Mouse (Mus musculus) forelimb bud, embryonic 11.5 days (tissue): ENCODE data around the gene Fam98c.
"Not testable (repeated sequence)": the region's sequence is repeated elsewhere in the genome, so short reads cannot be mapped to it uniquely, and the experiment has no call there.

Experiments
- DNase-seq: peaks from one replicate; pipeline ENCODE4 v3.0.0-alpha.2; 2012; ENCODE audit warnings: low read depth, low spot score

Fam98c gene

DNA sequence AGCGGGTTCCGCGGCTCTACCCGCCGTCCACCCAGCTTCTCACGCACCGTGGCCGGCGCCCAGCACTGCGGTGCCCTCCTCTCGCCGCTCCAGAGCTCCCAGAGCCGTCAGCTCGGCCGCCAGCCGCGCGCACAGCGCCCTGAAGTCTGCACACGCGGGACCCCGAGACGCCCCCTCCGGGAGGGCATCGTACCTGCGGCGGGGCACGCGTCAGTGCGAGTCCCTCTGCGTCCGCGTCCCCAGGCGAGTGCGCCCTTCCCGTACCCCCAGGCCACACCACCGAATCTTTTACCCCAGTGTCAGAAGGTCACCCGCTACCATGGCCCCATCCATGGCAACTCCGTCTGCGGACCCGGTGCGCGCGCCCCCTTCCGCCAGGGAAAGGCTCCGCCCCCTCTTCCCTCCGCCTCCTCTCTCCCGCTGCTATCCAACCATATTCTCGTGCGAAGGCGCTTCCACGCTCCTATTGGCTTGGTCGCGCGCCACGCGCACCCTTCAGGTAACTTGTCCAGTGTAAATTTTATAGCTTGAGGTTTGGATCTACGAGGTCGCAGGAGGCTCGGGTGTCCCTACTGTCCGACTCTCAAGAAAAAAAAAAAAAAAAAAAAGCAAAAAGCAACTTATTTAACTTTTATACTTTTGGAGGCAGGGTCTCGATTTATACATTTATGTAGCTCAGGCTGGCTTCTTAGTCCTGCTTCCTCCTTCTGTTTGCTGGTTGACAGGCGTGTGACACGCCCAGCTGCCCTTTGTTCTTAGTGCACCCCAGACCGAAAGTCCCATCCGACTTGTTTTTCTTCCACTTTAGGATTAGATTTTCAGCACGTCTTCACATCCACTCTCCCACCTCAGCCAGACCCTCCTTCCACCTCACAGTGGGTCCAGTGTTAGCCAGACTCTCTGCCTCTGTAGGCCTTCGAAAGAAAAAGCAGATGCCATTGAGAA, at the start of gene Fam98c:
Fam98c (minus strand) TSS at position 397 of the 945 bp plus-strand sequence.
- DNase-seq, result peak; percentile 85

DNA sequence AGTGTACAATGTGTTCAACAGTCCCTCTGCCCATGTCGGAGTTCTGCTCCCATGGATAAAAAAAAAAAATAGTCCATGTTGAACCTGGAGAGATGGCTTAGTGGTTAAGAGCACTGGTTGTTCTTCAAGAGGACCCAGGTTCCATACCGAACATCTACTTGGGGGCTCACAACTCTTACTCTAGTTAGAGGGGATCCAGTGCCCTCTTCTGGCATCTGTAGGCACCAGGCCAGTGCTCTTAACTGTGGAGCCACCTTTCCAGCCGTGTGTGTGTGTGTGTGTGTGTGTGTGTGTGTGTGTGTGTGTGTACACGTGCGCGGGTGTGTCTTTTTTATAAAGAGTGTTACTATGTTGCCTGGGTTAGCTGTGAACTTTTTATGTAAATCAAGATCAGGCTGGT, 46.5 kb upstream of the Fam98c start:
- DNase-seq, result no peak

DNA sequence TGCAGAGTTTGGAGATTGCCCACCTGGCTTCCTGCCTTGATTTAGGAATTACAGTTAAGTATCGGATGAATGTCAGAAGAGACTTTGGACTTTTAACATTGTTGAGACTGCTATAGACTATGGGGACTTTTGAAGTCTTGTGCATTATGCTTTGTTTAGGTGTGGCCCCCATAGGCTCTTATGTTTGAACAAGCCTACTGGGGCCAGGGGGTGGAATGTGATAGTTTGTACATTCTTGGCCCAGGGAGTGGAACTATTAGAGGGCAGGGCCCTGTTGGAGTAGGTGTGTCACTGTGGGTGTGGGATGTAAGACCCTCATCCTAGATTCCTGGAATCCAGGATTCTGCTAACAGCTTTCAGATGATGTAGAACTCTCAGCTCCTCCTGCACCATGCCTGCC, 38.2 kb upstream of the Fam98c start:
- not testable (repeated sequence) for DNase-seq

DNA sequence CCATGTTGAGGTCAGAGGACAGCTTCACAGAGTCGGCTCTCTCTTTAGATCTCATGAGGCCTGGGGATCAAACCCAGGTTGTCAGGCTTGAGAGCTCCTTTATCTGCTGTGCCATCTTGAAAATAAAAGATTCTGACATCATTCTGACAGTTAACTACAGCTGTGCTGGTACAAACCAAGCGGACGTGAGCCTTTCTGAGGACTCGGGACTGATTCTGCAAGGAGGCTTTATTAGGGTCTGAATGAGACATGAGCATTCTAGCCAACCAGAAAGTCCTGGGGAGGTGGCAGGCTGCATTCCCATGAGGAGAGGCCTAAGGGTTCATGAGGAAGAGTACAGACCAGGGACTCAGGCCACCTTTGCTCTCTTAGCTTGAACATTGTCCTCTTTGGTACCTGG, 25.3 kb upstream of the Fam98c start:
- DNase-seq, result not testable (repeated sequence)

DNA sequence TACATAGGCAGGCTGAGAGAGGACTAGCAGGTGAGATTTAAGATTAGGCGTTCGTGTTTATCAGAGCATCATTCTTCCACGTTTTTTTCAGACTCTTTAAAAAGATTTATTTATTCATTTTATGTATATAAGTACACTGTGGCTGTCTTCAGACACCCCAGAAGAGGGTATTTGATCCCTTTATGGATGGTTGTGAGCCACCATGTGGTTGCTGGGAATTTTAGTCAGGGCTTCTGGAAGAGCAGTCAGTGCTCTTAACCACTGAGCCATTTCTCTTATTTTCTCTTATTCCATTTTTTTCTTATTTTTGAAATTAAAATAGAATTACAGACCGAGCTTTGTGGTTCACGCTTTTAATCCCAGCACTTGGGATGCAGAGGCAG, 24.8 kb upstream of the Fam98c start:
- no peak for DNase-seq

DNA sequence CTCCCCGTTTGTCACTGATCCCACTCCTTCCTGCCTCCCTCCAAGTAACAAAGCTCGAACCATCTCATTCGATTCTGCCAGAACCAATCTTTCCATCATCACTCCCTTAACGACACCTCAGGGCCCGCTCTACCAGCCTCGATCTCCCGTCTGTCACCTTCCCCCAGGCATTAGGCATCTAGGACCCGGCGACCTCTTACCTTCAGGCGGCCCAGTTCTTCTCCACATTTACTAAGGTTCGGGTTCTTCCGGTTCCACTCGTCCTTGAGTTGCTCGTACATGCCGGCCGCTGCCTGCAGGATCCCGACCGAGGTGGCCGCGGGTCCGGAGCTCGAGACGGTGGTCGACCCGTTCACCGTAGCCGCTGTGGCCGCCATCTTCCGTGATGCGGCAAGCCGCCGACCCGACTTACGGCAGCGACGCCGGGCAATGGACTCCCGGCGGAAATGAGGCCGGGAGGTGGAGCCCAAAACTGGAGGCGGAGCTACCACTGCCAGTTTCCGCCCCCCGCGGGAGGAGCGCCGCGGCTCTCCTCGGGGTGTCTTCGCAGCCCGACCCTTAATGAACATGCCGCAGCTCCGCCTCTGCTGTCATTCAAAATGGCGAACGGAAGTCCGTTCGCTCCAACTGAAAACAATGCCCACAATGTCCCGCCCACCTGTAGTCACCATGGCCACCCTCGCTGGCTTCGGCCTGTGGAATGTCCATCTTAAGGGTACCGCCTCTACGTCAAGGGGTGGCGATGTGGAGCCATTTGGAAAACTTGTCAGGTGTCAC, 24.2 kb upstream of the Fam98c start, which contains the start of gene Psmd8:
Psmd8 (minus strand) TSS at position 625 of the 777 bp plus-strand sequence.
- peak; percentile 99 for DNase-seq

DNA sequence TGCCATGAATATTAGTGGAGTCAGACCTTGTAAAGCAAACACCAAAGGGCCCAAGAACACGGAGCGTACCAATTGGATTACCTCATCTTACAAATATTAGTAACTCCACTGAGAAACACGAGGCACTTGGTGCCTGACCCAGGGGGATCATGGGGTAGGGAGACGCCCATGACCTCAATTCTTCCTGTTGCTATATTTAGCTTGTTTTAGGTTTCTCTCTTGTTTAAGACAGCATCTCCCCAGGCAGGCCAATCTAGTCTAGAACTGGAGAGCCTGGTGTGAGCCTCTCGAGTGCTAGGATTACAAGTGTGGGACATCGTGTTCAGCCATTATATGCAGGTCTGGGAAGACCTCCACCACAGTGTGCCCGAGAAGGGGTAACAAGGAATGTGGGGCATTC, 23.3 kb upstream of the Fam98c start:
- no peak for DNase-seq

GRCm38 (mm10) chr7:29178106-29178505, 22.1 kb upstream of the Fam98c start:
- no peak for DNase-seq

DNA sequence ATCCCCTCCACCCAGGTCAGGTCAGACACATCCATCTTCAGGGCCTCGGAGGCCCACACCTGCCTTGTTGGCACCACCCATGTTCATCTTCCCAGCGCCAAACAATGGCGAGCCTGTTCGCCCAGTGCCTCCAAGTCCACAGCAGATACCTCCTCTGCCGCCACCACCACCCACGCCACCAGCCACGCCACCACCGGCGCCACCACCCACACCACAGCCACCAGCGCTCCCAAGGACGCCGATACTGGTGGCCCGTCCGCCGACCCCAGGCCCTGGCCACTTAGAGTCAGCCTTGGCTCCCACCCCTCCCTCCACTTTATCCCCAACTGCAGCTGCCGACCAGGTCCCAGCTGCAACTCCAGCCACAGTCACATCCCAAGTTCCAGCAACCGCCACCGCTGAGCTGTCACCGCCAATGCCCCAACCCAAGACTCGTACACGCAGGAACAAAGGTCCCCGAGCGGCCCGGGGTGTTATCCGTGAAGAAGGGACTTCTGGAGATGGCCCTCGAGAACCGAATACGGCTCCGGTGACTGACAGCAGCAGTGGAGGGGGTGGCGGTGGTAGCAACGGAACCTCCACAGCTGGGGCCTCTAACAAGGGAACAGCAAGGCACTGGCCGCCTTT, 16.5 kb upstream of the Fam98c start:
- DNase-seq, result no peak

- no peak for DNase-seq
Measured at GRCm38 (mm10) chr7:29171562-29172097, 15.6 kb upstream of the Fam98c start.

- no peak for DNase-seq
Measured at GRCm38 (mm10) chr7:29170755-29171561, 14.9 kb upstream of the Fam98c start.

GRCm38 (mm10) chr7:29170066-29170754, 14.2 kb upstream of the Fam98c start, which contains the start of the genes Ggn and Spred3:
Ggn (plus strand) TSS chr7:29170210.
Spred3 (minus strand) TSS chr7:29170411.
- DNase-seq, result peak; percentile 53

DNA sequence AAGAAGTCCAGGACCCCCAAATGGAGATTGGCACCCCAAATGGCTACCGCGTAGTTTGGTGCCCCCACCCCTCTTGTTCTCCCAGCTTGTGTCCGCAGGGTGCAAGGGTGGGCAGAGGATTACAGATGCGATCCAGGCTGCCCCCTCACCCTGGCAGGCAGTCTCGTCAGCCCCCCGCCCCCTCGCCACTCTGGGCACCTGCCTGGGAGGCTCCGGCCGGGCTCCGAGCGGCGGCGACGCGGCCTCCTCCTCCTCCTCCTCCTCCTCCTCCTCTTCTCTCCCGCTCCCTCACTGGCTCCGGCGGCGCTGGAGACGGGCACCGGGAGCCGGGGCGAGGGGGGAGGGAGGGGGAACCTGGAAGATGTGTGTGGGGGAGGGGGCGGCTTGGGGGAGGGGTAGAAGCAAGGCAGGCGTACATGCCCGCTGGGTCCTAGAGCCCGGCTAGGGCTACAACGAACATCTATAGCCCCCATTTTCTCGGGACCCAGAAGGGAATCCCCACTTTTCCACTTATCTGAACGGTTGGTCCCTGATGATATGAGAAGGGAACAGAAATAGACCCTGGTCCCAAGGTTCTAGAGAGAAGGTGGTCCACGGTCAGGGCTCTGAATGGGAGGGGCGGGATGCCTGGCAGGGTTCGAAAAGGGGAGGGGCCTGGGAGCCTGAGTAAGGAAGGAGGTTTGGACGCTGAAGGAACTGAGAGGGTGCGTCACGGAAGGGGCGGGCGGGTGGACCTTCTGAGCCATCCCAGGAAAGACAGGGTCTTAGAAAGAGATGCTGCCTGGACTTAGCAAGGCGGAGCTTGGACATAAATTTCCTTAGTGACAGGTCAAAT, 13.4 kb upstream of the Fam98c start:
- DNase-seq, result peak; percentile 79

GRCm38 (mm10) chr7:29168791-29169230, 12.8 kb upstream of the Fam98c start:
- no peak for DNase-seq

DNA sequence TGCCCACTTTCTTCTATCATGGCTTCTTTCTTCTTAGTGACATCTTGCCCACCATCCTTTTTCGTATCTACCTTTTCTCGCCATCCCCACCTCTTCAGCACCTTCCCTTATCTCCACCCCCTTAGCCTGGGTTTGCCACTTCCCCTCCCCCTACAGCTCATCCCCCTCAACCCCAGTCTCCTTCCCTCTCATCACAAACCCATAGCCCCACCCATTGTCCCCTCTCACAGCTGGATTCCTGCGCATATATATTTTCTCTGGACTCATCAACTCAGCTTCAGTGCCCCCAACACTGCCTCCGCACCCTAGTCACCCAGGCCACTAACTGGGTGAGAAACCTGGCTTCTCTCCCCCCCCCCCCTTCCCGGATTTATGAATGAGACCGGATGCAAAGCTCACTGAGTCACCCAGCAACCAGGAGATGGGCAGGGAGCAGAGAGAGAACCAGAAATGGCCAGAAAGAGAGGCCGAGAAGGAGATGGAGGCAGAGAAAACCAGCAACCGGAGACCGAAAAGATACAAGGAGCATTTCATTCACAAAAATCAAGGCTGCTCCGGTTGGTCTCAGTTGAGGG, 12.2 kb upstream of the Fam98c start:
- DNase-seq, result no peak

DNA sequence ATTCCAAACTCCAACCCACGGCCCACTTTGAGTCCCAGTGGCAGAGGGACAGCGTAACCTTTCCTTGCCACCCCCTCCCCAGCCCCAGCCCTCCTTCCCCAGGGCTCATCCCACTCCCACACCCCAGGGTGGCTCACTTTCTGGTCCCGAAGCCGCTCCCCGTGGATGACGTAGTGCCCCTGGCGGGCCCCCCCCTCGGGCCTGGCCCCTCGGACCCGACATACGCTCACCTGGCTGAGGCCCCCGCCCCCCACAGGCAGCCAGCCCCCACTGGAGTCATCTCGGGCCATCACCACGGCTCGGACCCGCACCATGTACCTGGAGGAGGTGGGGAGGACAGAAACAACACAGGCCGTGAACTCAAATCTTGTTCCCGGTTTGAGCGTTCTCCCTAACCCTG, 11.6 kb upstream of the Fam98c start:
- no peak for DNase-seq

DNA sequence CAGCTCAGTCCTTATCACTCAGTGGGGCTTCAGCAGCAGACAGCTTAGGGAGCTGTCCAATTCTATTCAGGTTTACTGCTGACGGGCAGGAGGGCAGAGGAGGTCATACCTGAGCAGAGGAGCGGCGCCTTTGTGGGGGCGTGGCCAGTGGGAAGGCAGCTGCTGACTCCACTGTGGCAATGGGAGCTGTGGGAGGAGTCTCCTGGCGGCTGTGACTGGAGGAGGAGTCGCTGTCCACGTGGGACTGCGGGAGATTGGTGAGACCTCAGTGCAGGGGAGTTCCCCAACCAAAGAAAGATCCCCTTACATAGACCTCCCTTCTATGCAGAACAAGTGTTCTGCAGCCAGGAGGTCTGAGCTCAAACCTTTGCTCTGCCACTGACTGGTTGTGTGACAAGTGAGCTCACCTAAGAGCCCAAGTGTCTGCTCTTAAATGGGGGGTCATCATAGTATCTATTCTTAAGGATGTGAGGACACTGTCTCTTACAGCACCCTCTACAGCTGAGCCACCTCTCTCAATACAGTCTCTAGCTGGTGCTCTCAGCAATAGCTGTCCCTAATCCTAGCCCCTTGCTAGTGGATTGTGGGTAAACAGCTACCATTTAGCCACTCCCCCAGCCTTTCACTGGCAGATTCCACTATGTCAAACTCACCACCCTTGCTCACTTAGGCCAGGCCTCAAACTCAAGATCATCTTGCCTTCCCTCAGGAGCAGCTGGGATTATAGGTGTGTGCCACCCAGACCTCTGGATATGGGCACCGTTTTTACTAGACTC, 6.9 kb upstream of the Fam98c start:
- no peak for DNase-seq

GRCm38 (mm10) chr7:29162294-29162693, 6.3 kb upstream of the Fam98c start:
- no peak for DNase-seq
